Mouse (Mus musculus) MEL (cell line): Measurements from ENCODE around the gene Dmc1. TPM values are rescaled to one million over a fixed set of nuclear protein-coding genes. Genes with fewer than 3 reads are reported as not detected.

ENCODE experiments used
- DNase-seq: peaks from one replicate; pipeline ENCODE4 v3.0.0; 2011; ENCODE audit warnings: low read depth, low spot score
- H3K27ac ChIP-seq: 2 replicates; pipeline ENCODE4 v1.5.1; 2012; ENCODE audit warnings: low read depth, mild to moderate bottlenecking, control low read depth, low read length, moderate library complexity; ENCODE audit not compliant: control insufficient read depth
- H3K27me3 ChIP-seq, 2 experiments: fragments of 150-350 bp in 1 of 2; sonication (generic) in 1 of 2; 2 replicates each; pipeline ENCODE4 v1.6.1; 2012; ENCODE audit warnings: low read length in 2 of 2, mild to moderate bottlenecking in 2 of 2, improper control_type of control experiment in 1 of 2, moderate library complexity in 1 of 2; ENCODE audit not compliant: insufficient read depth in 2 of 2, control insufficient read depth in 1 of 2
- H3K36me3 ChIP-seq, 2 experiments: 2 replicates each; pipeline ENCODE4 v1.6.1; 2012 to 2014; ENCODE audit warnings: low read length in 2 of 2, improper control_type of control experiment in 1 of 2, inconsistent platforms in 1 of 2, mild to moderate bottlenecking in 1 of 2; ENCODE audit not compliant: insufficient read depth in 2 of 2, control insufficient read depth in 1 of 2
- H3K4me1 ChIP-seq, 2 experiments: fragments of 150-350 bp in 1 of 2; sonication (generic) in 1 of 2; 2 replicates each; pipeline ENCODE4 v1.6.1; 2012; ENCODE audit warnings: low read length in 2 of 2, improper control_type of control experiment in 1 of 2, mild to moderate bottlenecking in 1 of 2; ENCODE audit not compliant: insufficient read depth in 2 of 2, control insufficient read depth in 1 of 2
- H3K4me3 ChIP-seq, 2 experiments: fragments of 150-350 bp in 1 of 2; sonication (generic) in 1 of 2; 2 replicates each; pipeline ENCODE4 v1.5.1; 2012; ENCODE audit warnings: low read depth in 2 of 2, low read length in 2 of 2, mild to moderate bottlenecking in 2 of 2, moderate library complexity in 2 of 2, control low read depth in 1 of 2, improper control_type of control experiment in 1 of 2; ENCODE audit not compliant: control insufficient read depth in 1 of 2, insufficient read depth in 1 of 2
- H3K79me2 ChIP-seq: 2 replicates; pipeline ENCODE4 v1.6.1; 2012; ENCODE audit warnings: mild to moderate bottlenecking, low read length, moderate library complexity; ENCODE audit not compliant: control insufficient read depth, poor library complexity, insufficient read depth
- H3K9ac ChIP-seq: 2 replicates; pipeline ENCODE4 v1.6.1; 2012; ENCODE audit warnings: low read depth, mild to moderate bottlenecking, control low read depth, low read length, moderate library complexity; ENCODE audit not compliant: control insufficient read depth, poor library complexity, severe bottlenecking
- H3K9me3 ChIP-seq: fragments of 150-350 bp; sonication (generic); replicated peaks from 2 replicates; pipeline ENCODE4 v1.6.1; 2012; ENCODE audit warnings: mild to moderate bottlenecking, low read length, improper control_type of control experiment, moderate library complexity; ENCODE audit not compliant: insufficient read depth
- BHLHE40 ChIP-seq: IDR thresholded peaks from 2 replicates; pipeline ENCODE4 v1.6.1; 2012; ENCODE audit warnings: low read depth, mild to moderate bottlenecking, inconsistent platforms, low read length, improper control_type of control experiment, borderline replicate concordance
- CTCF ChIP-seq, 3 experiments: IDR thresholded peaks in 2 of 3; conservative IDR thresholded peaks in 1 of 3; 2 replicates each; pipeline ENCODE4 v1.5.1; 2011 to 2012; ENCODE audit warnings: low read length in 3 of 3, low read depth in 2 of 3, mild to moderate bottlenecking in 2 of 3, improper control_type of control experiment in 1 of 3, inconsistent platforms in 1 of 3, mixed read lengths in 1 of 3, moderate library complexity in 1 of 3; ENCODE audit not compliant: control insufficient read depth in 1 of 3, insufficient read depth in 1 of 3, poor library complexity in 1 of 3, severe bottlenecking in 1 of 3
- GATA1 ChIP-seq: IDR thresholded peaks from 2 replicates; pipeline ENCODE4 v1.6.1; 2011; ENCODE audit warnings: low read depth, low read length, improper control_type of control experiment
- HCFC1 ChIP-seq: IDR thresholded peaks from 2 replicates; pipeline ENCODE4 v1.6.1; 2012; ENCODE audit warnings: low read depth, mild to moderate bottlenecking, inconsistent platforms, low read length, improper control_type of control experiment, moderate library complexity
- JUND ChIP-seq: IDR thresholded peaks from 2 replicates; pipeline ENCODE4 v1.6.1; 2011; ENCODE audit warnings: low read depth, mild to moderate bottlenecking, improper control_type of control experiment, low read length
- KAT2A ChIP-seq: conservative IDR thresholded peaks from 2 replicates; pipeline ENCODE4 v1.6.1; 2012; ENCODE audit warnings: low read depth, low read length, improper control_type of control experiment, inconsistent platforms
- MAFK ChIP-seq: IDR thresholded peaks from 2 replicates; pipeline ENCODE4 v1.6.1; 2011; ENCODE audit warnings: low read depth, mild to moderate bottlenecking, low read length, improper control_type of control experiment, borderline replicate concordance
- MAX ChIP-seq: IDR thresholded peaks from 2 replicates; pipeline ENCODE4 v1.6.1; 2011; ENCODE audit warnings: low read length, improper control_type of control experiment
- MAZ ChIP-seq: IDR thresholded peaks from 2 replicates; pipeline ENCODE4 v1.6.1; 2012; ENCODE audit warnings: low read depth, mild to moderate bottlenecking, inconsistent platforms, low read length, improper control_type of control experiment
- MEF2A ChIP-seq: IDR thresholded peaks from 2 replicates; pipeline ENCODE4 v1.6.1; 2014; ENCODE audit warnings: low read depth, mild to moderate bottlenecking, inconsistent platforms, low read length, improper control_type of control experiment; ENCODE audit not compliant: poor library complexity, insufficient replicate concordance, severe bottlenecking; ENCODE audit errors: extremely low read depth
- MXI1 ChIP-seq: IDR thresholded peaks from 2 replicates; pipeline ENCODE4 v1.6.1; 2011; ENCODE audit warnings: mild to moderate bottlenecking, low read depth, low read length, improper control_type of control experiment
- MYC ChIP-seq: IDR thresholded peaks from 2 replicates; pipeline ENCODE4 v1.6.1; 2011; ENCODE audit warnings: low read depth, mild to moderate bottlenecking, low read length, improper control_type of control experiment, moderate library complexity
- NELFE ChIP-seq: IDR thresholded peaks from 2 replicates; pipeline ENCODE4 v1.6.1; 2011; ENCODE audit warnings: low read depth, low read length, improper control_type of control experiment
- NRF1 ChIP-seq: IDR thresholded peaks from 2 replicates; pipeline ENCODE4 v1.6.1; 2014; ENCODE audit warnings: low read depth, mild to moderate bottlenecking, inconsistent platforms, low read length, improper control_type of control experiment, moderate library complexity; ENCODE audit not compliant: poor library complexity, insufficient read depth, severe bottlenecking
- POLR2A ChIP-seq, 2 experiments: IDR thresholded peaks; 2 replicates each; pipeline ENCODE4 v1.6.1; 2011 to 2012; ENCODE audit warnings: low read length in 2 of 2, mild to moderate bottlenecking in 2 of 2, control low read depth in 1 of 2, improper control_type of control experiment in 1 of 2, low read depth in 1 of 2, moderate library complexity in 1 of 2; ENCODE audit not compliant: control insufficient read depth in 1 of 2, insufficient read depth in 1 of 2, poor library complexity in 1 of 2
- POLR2AphosphoS2 ChIP-seq: IDR thresholded peaks from 2 replicates; pipeline ENCODE4 v1.6.1; 2011; ENCODE audit warnings: low read length, improper control_type of control experiment
- POLR2AphosphoS5 ChIP-seq: IDR thresholded peaks from 2 replicates; pipeline ENCODE4 v1.6.1; 2012; ENCODE audit warnings: low read depth, borderline replicate concordance, mild to moderate bottlenecking, inconsistent platforms, low read length, moderate library complexity, mixed read lengths
- RCOR1 ChIP-seq: IDR thresholded peaks from 2 replicates; pipeline ENCODE4 v1.6.1; 2012; ENCODE audit warnings: low read depth, mild to moderate bottlenecking, inconsistent platforms, low read length, improper control_type of control experiment
- SIN3A ChIP-seq: IDR thresholded peaks from 2 replicates; pipeline ENCODE4 v1.6.1; 2012; ENCODE audit warnings: low read length, improper control_type of control experiment, inconsistent platforms
- USF1 ChIP-seq: IDR thresholded peaks from 2 replicates; pipeline ENCODE4 v1.6.1; 2014; ENCODE audit warnings: low read depth, mild to moderate bottlenecking, inconsistent platforms, low read length, improper control_type of control experiment, moderate library complexity
- USF2 ChIP-seq, 2 experiments: IDR thresholded peaks; 2 replicates each; pipeline ENCODE4 v1.6.1; 2011 to 2012; ENCODE audit warnings: improper control_type of control experiment in 2 of 2, low read length in 2 of 2, borderline replicate concordance in 1 of 2, inconsistent platforms in 1 of 2, low read depth in 1 of 2, mild to moderate bottlenecking in 1 of 2; ENCODE audit not compliant: insufficient read depth in 1 of 2
- ZKSCAN1 ChIP-seq: IDR thresholded peaks from 2 replicates; pipeline ENCODE4 v1.6.1; 2012; ENCODE audit warnings: low read depth, mild to moderate bottlenecking, inconsistent platforms, low read length, improper control_type of control experiment, moderate library complexity
- polyA plus RNA-seq, 2 experiments: library from polyadenylated mRNA; stranded (reverse) in 1 of 2; unstranded in 1 of 2; fragments of >175 nt in 1 of 2; fragments of >200 nt in 1 of 2; gene quantifications; 2 replicates each; pipeline versions ENCODE4 v1.2.1 to v1.2.4; 2012; ENCODE audit warnings: low replicate concordance in 2 of 2, low read depth in 1 of 2; ENCODE audit not compliant: insufficient read length in 2 of 2, insufficient read depth in 1 of 2, missing spikeins in 1 of 2
- total RNA-seq: library from RNA; depleted of rRNA; stranded (reverse); fragments of 300-350 nt; gene quantifications from 2 replicates; pipeline ENCODE4 v1.2.3, GENCODE M21; 2012

The Dmc1 gene
- total and polyA plus RNA-seq, 3 experiments = not detected

GRCm38 (mm10) chr15:79616729-79617128 is 11.8 kb upstream of the Dmc1 start (continued):
- TF ChIP-seq BHLHE40 (no peak), MEF2A (no peak), POLR2AphosphoS5 (no peak), MYC (no peak), MAZ (0 out of 2 replicates have a peak, but pooled peaks have one; percentile 62), MXI1 (no peak), NRF1 (no peak), CTCF (IDR thresholded peaks at IDR 0.05 in 2 of 3, conservative IDR thresholded peaks at IDR 0.05 in 1 of 3; ENCODE audit: control insufficient read depth in 1 of 3, insufficient read depth in 1 of 3, low read depth in 2 of 3, low read length in 3 of 3, poor library complexity in 1 of 3, severe bottlenecking in 1 of 3) (peak; percentile 62 to 72 (median 62)), MAFK (no peak), ZKSCAN1 (no peak)

- 0 out of 4 replicates have a peak, but pooled peaks cover 0 to 4% of the 10 kb centered on the region in 2 experiments for H3K4me1 ChIP-seq
- no peak overlapping the region for H3K27ac ChIP-seq
- no peaks in the 10 kb centered on the region; the same call in 1 of the 2 replicates for H3K79me2 ChIP-seq
- H3K9ac ChIP-seq = no peak overlapping the region
- peaks cover 0 to 3% of the 10 kb centered on the region in 2 experiments; a peak in 2 of 4 replicates for H3K36me3 ChIP-seq
- DNase-seq = no peak
- H3K27me3 ChIP-seq = no peaks in the 10 kb centered on the region
- TF ChIP-seq POLR2AphosphoS5 = no peak
- TF ChIP-seq POLR2AphosphoS2 = no peak
- no peak for TF ChIP-seq MAFK
- TF ChIP-seq NELFE = no peak
- no peak for TF ChIP-seq MAX
- no peak for TF ChIP-seq KAT2A
- TF ChIP-seq CTCF (IDR thresholded peaks at IDR 0.05 in 2 of 3, conservative IDR thresholded peaks at IDR 0.05 in 1 of 3; ENCODE audit: control insufficient read depth in 1 of 3, insufficient read depth in 1 of 3, low read depth in 2 of 3, low read length in 3 of 3, poor library complexity in 1 of 3, severe bottlenecking in 1 of 3) = no peak
- TF ChIP-seq POLR2A (IDR thresholded peaks at IDR 0.05; ENCODE audit: control insufficient read depth in 1 of 2, insufficient read depth in 1 of 2, low read depth in 1 of 2, low read length in 2 of 2, poor library complexity in 1 of 2) = no peak
- no peak for TF ChIP-seq SIN3A
- no peak for TF ChIP-seq JUND
- TF ChIP-seq HCFC1 = no peak
- no peak for TF ChIP-seq MYC
- TF ChIP-seq USF1 = no peak
- no peak for TF ChIP-seq GATA1
- TF ChIP-seq RCOR1 = no peak
- no peak for TF ChIP-seq USF2 (IDR thresholded peaks at IDR 0.05; ENCODE audit: borderline replicate concordance in 1 of 2, insufficient read depth in 1 of 2, low read depth in 1 of 2, low read length in 2 of 2)
- no peaks in the 10 kb centered on the region for H3K9me3 ChIP-seq
- H3K4me3 ChIP-seq = no peak overlapping the region
Measured at GRCm38 (mm10) chr15:79615501-79615900, 10.6 kb upstream of the Dmc1 start.
